Mouse (Mus musculus): ENCODE measurements around the gene Fam198a. TPM values are rescaled to one million over a fixed set of nuclear protein-coding genes. Genes with fewer than 3 reads are reported as not detected.
A peak's percentile ranks its signal among the peaks of the same experiment; 100 is the strongest.

Fam198a gene
- total RNA-seq (2015) (not detected in 2 replicates), total RNA-seq (2017) (not detected in 2 replicates)

DNA sequence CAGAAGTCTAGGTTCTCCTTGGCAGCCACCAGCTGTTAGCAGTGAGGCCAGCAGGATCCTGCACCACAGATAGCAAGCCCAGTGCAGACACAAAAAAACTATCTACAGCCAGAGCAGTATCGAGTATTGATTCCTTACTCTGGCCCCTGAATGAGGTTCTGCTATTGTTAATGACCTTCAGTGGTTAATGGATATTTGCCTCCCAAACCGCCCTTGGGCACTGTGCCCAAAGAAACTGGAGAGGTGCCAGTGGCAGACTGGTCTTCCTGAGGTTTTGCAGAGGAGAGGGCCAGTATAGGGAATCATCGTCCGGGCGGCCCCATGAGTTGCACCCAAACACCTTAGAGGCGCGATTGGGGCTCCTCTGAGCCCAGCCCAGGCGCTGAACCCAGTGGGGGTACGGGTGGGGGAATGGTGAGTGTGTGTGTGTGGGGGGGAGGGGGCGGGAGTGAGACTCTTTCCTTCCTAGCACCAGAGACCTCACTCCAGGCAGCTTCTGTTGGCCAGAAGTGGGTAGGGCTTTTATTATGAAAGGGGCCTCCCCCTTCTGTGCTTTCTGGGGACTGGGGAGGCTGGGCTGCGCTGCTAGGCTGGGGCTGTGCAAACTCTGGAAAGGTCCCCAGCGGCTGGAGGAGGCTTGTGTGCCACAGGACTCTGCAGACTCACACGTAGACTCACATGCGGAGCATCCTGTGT lies at the start of gene Fam198a:
Fam198a (plus strand) TSS at position 571 of the 696 bp plus-strand sequence.
- ATAC-seq (ENCODE audit: poor library complexity, severe bottlenecking), result no peak

DNA sequence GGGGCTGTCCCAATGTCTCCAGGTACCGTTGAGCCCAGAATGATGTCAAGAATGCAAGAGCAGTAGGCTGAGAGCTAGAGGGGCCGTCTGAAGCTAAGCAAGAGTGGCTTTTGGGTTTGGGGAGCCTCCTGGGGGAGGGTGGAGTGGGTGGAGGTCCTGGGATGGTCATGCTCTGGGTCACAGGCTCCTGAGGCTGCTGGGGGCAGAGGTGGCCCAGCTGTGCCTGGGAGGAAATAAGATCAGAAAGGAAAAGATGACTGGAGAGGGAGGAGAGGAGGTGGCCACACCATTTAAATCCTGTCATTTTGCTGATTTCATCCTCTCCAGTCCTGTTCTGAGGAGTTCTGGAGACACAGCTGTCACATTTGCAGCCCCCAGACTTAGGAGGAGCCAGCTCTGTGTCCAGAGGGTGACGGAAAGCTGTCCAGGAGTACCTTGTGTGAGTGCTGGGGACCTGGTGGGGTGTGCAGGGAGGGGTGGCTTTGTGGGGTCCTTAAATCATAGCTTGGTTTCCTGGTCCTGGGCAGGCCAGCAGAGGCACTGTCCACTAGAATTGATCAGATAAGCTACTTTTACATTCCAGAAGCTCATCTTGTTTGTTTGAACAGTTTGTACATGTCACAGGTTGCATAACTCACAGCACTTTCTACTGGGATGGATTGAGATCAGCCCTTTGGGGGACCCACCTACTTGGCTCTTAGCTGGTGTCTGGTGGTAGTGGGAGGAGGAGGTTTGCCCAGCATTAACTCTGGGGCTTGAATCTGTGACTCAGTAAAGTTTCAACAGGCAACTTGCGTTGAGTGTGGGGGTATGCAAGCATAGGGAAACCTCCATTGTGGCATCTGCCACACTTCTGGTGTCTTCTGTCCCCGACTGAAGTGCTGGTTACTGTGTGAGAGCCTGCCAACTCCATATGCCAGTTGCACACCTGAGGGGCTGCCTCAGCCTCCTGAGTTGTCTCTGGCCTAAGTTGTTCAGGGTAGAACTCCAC lies 48.8 kb upstream of the Fam198a start:
- no peak for ATAC-seq (ENCODE audit: poor library complexity, severe bottlenecking)

DNA sequence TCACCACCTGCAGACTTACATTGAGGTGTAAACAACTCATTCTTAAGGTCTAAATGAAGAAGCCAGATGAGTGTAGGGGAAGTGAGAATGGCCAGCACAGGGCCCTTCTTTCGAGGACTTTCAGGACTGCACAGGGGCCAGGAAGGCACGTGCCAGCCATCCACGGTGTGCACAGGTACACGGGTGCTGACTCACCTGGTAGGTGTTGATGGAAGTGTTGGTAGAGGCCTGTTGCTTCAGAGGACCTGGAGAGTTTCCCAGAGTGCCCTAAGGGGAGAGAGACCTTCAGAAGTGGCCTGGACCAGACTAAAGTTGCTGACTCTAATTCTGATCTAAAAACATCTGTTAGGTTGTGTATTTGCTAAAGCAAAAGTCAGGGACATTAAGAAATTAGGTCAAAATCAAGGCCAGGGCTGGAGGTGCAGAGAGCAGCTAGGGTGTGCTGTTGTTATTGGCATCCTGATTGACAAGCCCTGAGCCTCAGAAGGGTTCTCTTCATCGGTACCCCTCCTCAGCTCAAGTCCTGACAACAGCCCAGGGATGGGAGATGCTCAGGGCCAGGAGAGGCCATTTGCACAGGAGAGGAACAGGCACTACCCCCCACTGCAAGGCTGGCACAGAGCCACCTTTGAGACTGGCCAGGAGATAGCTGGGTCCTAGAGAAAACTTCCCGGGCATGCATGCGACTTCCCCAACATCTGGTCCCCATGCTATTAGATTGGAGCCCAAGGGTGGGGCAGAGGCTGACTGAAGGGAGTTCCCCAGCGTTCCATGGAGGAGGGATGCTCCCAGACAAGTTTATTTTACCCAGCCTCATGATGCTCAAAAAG lies 47.1 kb upstream of the Fam198a start:
- 0 out of 2 replicates have a peak, but pooled peaks have one; percentile 28 for ATAC-seq (ENCODE audit: poor library complexity, severe bottlenecking)

GRCm38 (mm10) chr9:121904319-121904718 lies 46.5 kb upstream of the Fam198a start:
- ATAC-seq (ENCODE audit: poor library complexity, severe bottlenecking), result peak; percentile 55; the same call in 1 of the 2 replicates

GRCm38 (mm10) chr9:121904946-121905345 lies 45.8 kb upstream of the Fam198a start:
- no peak for ATAC-seq (ENCODE audit: poor library complexity, severe bottlenecking)

DNA sequence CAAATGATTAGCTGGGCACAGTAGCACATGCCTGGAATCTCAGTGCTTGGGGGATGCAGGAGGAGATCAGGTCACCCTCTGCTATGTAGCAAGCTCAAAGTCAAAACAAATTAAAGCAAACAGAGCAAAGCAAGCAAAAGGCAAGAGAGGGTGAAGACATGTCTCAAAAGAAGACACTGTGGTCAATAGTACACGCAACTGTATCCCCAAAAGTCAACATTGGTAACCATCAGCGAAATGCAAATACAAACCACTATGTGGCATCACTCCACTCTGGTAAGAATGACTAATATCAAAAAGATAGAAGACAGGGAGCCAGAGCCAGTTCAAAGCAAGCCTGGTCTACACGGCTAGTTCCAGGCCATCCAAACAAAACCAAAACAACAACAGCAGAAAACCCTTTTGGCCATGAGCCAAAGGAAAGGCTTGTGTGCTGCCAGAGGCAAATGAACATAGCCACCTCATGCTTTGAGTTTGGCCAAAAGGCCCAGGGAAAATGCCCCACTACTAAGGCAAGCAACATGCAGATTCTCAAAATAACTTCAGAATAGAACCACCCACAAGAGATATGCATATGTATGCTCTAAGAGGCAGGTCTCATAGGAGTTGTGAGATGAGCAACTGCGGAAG lies 45.1 kb upstream of the Fam198a start:
- ATAC-seq (ENCODE audit: poor library complexity, severe bottlenecking), result no peak

- no peak for ATAC-seq (ENCODE audit: poor library complexity, severe bottlenecking)
Measured at GRCm38 (mm10) chr9:121906456-121906855, 44.3 kb upstream of the Fam198a start.

- ATAC-seq (ENCODE audit: poor library complexity, severe bottlenecking), result no peak
Measured at GRCm38 (mm10) chr9:121907356-121908070, 43.3 kb upstream of the Fam198a start.

DNA sequence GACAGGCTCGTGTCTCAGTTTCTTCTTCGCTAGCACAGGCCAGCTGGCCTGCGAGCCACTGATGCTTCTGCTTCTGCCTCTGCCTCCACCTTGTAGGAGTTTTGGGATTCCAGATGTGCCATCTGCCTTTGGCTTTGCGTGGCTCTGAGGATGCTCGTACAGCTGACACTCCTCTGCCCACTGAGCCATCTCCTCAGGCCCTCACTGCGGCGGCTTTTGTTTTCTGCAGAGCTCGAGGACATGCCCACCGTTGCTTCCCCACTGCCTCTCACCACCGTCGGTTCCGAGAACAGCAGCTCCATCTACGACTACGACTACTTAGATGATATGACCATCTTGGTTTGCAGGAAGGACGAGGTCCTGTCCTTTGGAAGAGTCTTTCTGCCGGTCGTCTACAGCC lies 42.5 kb upstream of the Fam198a start:
- ATAC-seq (ENCODE audit: poor library complexity, severe bottlenecking), result no peak

- peak; percentile 70 for ATAC-seq (ENCODE audit: poor library complexity, severe bottlenecking)
Measured at GRCm38 (mm10) chr9:121909635-121910034, 41.2 kb upstream of the Fam198a start.

GRCm38 (mm10) chr9:121911196-121911595 lies 39.6 kb upstream of the Fam198a start:
- ATAC-seq (ENCODE audit: poor library complexity, severe bottlenecking), result no peak

DNA sequence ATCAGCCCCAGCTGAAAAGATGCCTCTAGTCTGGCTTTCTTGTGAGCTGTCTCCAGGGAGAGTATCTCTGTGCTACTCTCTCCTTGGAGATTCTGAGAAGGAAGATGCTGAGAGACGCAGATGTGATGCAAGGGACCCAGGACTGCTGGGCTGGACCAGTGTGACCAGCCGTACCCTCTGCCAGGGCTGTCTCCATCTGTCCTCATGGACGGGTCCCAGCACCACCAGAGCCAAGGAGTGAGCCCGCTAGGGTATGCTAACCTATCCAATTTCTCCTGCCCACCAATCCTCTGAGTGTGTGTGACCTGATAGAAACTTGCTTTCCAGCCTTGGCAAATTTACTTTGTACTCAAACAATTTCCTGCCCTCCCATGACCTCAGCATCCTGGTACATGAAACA lies 38.0 kb upstream of the Fam198a start:
- no peak for ATAC-seq (ENCODE audit: poor library complexity, severe bottlenecking)

DNA sequence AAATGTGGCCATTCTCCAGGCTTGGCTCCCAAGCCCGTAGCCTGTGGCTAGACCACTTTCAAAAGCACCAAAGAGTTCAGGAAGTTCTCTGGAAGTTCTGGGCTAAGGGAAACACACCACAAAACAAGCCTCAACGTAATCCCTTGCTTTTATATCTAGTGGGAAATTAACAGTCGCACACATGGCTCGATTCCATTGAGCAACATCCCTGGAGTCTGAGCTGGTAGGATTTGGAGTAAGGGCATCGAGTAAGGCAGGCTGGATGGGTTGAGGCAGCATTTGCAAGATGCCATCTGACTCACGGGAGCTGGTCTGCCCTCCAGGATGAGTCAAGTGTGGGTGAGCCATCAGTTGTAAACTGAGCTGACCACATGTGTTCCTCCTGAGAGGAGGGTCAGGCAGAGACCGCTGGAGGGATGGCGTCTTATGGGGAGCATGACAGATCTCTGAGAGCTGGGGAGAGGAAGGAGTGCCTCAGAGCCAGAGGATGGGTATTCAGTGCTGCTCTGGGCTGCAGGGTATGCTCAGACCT lies 36.5 kb upstream of the Fam198a start:
- no peak for ATAC-seq (ENCODE audit: poor library complexity, severe bottlenecking)

GRCm38 (mm10) chr9:121915056-121915455 lies 35.7 kb upstream of the Fam198a start:
- no peak for ATAC-seq (ENCODE audit: poor library complexity, severe bottlenecking)

DNA sequence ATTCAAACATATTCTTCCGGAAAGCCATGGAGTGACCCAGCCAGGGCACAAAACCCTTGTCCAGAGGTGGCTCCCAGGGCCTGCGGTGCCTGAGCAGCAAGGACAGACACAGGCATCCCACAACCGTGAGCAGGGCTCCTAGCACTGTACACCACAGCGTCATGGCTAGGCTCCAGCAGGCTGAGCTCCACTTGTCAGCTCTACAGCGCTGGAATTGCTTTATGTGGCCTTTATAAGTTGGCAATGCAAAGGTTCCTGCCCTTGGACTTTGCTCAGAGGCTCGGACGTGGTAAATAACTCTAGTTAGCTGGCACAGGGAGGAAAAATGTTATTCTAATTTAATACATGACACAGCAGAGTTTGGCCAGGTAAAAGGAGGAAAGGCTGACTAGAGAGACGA lies 34.7 kb upstream of the Fam198a start, which contains the start of gene Cyp8b1:
Cyp8b1 (minus strand) TSS at position 204 of the 400 bp plus-strand sequence.
- ATAC-seq (ENCODE audit: poor library complexity, severe bottlenecking), result no peak

DNA sequence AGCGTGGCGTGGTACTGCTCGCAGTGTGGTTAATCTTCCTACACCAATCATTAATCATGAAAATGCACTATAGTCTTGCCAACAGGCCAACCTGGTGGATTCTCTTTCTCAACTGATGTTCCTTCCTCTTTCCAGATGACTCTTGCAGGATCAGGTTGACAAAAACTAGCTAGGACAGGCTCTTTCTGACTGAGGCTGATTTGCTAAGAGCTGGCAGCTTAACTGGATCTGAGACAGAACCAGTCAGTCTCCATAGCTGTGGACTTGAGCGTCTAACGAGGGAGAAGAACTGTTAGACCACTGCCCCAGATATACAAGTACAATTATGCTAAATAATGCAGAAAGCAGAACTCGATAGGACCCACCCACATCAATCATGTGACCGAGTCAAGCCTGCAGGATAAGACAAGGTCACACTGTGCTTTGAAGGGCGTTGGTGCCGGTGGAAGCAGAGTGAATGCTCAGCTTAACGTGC lies 31.7 kb upstream of the Fam198a start:
- peak; percentile 89 for ATAC-seq (ENCODE audit: poor library complexity, severe bottlenecking)

GRCm38 (mm10) chr9:121923443-121923842 lies 27.3 kb upstream of the Fam198a start:
- no peak for ATAC-seq (ENCODE audit: poor library complexity, severe bottlenecking)

- no peak for ATAC-seq (ENCODE audit: poor library complexity, severe bottlenecking)
Measured at GRCm38 (mm10) chr9:121923906-121924305, 26.9 kb upstream of the Fam198a start.

DNA sequence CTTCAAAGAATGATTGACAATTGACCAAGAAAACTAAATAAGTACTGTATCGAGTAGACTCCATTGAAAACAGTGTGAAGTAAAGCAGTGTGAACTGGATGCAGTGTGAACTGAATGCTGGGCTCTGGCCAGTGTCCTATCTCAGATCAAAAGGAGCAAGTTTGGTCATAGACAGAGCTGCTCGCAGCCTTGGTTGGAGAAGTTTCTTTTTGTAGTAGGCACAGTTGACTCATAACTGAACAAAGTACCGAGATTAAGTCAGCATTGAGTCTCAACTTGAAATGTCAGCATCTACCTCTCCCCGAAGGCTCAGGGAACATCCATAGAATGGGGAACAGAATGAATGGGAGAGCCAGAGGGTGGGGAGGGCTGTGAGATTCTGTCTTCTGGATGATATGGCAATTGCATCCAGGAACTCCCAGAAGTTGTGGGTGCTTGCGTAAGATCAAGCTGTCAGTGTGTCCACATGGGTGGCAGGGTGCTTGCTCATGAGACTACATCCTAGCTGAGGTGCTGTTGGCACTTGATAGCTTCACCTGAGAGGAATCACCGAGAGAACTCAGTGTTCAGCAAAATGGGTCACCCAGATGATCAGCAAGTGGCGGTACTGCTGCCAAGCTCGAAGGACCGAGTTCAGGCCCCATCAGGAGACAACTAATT lies 25.8 kb upstream of the Fam198a start:
- peak; percentile 50 for ATAC-seq (ENCODE audit: poor library complexity, severe bottlenecking)

Measured in megakaryocyte, adult 5-6 weeks (primary cell).